Mouse (Mus musculus) right cerebral cortex, postnatal 10 days (tissue): ENCODE data around the gene Noct.
"Not testable (repeated sequence)": the region's sequence is repeated elsewhere in the genome, so short reads cannot be mapped to it uniquely, and the experiment has no call there.

Experiments
- DNase-seq, 2 experiments: peaks; one replicate each; pipeline ENCODE4 v3.0.0; 2021; ENCODE audit warnings: low spot score in 2 of 2

The Noct gene

GRCm38 (mm10) chr3:51204897-51205296 is 19.4 kb upstream of the Noct start:
- DNase-seq = no peak

- DNase-seq = no peak
Observed at GRCm38 (mm10) chr3:51206521-51206920, 17.7 kb upstream of the Noct start.

- DNase-seq = no peak
Observed at GRCm38 (mm10) chr3:51208633-51209032, 15.6 kb upstream of the Noct start.

- no peak for DNase-seq
Observed at GRCm38 (mm10) chr3:51209503-51210314, 14.5 kb upstream of the Noct start.

- DNase-seq = no peak
Observed at GRCm38 (mm10) chr3:51210485-51210884, 13.8 kb upstream of the Noct start.

GRCm38 (mm10) chr3:51213111-51213510 is 11.1 kb upstream of the Noct start:
- no peak for DNase-seq

GRCm38 (mm10) chr3:51215681-51216080 is 8.6 kb upstream of the Noct start:
- DNase-seq = no peak

GRCm38 (mm10) chr3:51216351-51216750 is 7.9 kb upstream of the Noct start:
- not testable (repeated sequence) for DNase-seq

GRCm38 (mm10) chr3:51218385-51218784 is 5.9 kb upstream of the Noct start:
- not testable (repeated sequence) for DNase-seq

GRCm38 (mm10) chr3:51219213-51219612 is 5.0 kb upstream of the Noct start:
- DNase-seq = no peak

- no peak for DNase-seq
Observed at GRCm38 (mm10) chr3:51220846-51221245, 3.4 kb upstream of the Noct start.

GRCm38 (mm10) chr3:51221847-51222246 is 2.4 kb upstream of the Noct start:
- no peak for DNase-seq

- no peak for DNase-seq
Observed at GRCm38 (mm10) chr3:51222302-51222701, 1.9 kb upstream of the Noct start.

GRCm38 (mm10) chr3:51222834-51223460 is 1.3 kb upstream of the Noct start:
- no peak for DNase-seq

GRCm38 (mm10) chr3:51223556-51223955 is 691 bp upstream of the Noct start:
- no peak for DNase-seq

GRCm38 (mm10) chr3:51225226-51225750 is 1.0 kb downstream of the Noct start:
- no peak for DNase-seq

- no peak for DNase-seq
Observed at GRCm38 (mm10) chr3:51225979-51226378, 1.7 kb downstream of the Noct start.

GRCm38 (mm10) chr3:51226601-51227000 is 2.4 kb downstream of the Noct start:
- no peak for DNase-seq

GRCm38 (mm10) chr3:51228038-51228820 is 4.0 kb downstream of the Noct start:
- peak in 1 of 2 experiments; percentile 55 for DNase-seq

GRCm38 (mm10) chr3:51228821-51229205 is 4.6 kb downstream of the Noct start:
- peak; percentile 68 to 75 for DNase-seq

GRCm38 (mm10) chr3:51229226-51229625 is 5.0 kb downstream of the Noct start:
- DNase-seq = no peak

GRCm38 (mm10) chr3:51230146-51230835 is 6.0 kb downstream of the Noct start:
- no peak for DNase-seq
